Mouse (Mus musculus) midbrain, postnatal 0 days (tissue): Measurements from ENCODE around the gene Gm49336. TPM values are rescaled to one million over a fixed set of nuclear protein-coding genes. Genes with fewer than 3 reads are reported as not detected.
A peak's percentile ranks its signal among the peaks of the same experiment; 100 is the strongest.

Source experiments
- ATAC-seq: fragments of 200-750 bp; cut with Nextera tagmentation; 2 replicates; pipeline ENCODE4 v1.8.0; 2017; ENCODE audit warnings: moderate number of reproducible peaks, mild to moderate bottlenecking, moderate TSS enrichment, moderate library complexity; ENCODE audit not compliant: low FRiP score
- DNase-seq: peaks from one replicate; pipeline ENCODE4 v3.0.0-alpha.2; 2015; ENCODE audit warnings: low spot score
- H3K27ac ChIP-seq: fragments of 300-500 bp; sonication (generic); 2 replicates; pipeline ENCODE4 v1.5.1; 2014; ENCODE audit warnings: low read depth, mild to moderate bottlenecking, low read length, mixed read lengths
- H3K27me3 ChIP-seq: fragments of 300-500 bp; sonication (generic); 2 replicates; pipeline ENCODE4 v1.6.1; 2014; ENCODE audit warnings: low read length, control low read depth, mixed read lengths; ENCODE audit not compliant: insufficient read depth
- H3K36me3 ChIP-seq: fragments of 300-500 bp; sonication (generic); 2 replicates; pipeline ENCODE4 v1.6.1; 2014; ENCODE audit warnings: low read length, control low read depth, mixed read lengths; ENCODE audit not compliant: insufficient read depth
- H3K4me1 ChIP-seq: fragments of 300-500 bp; sonication (generic); 2 replicates; pipeline ENCODE4 v1.6.1; 2014; ENCODE audit warnings: mild to moderate bottlenecking, control low read depth, antibody characterized with exemption, low read length, mixed read lengths; ENCODE audit not compliant: insufficient read depth
- H3K4me2 ChIP-seq: fragments of 300-500 bp; sonication (generic); 2 replicates; pipeline ENCODE4 v1.6.1; 2014; ENCODE audit warnings: low read depth, mild to moderate bottlenecking, low read length, mixed read lengths; ENCODE audit not compliant: poor library complexity, severe bottlenecking
- H3K4me3 ChIP-seq: fragments of 300-500 bp; sonication (generic); 2 replicates; pipeline ENCODE4 v1.5.1; 2014; ENCODE audit warnings: low read depth, mild to moderate bottlenecking, low read length, moderate library complexity
- H3K9ac ChIP-seq: fragments of 300-500 bp; sonication (generic); replicated peaks from 2 replicates; pipeline ENCODE4 v1.6.1; 2014; ENCODE audit warnings: mild to moderate bottlenecking, low read length, moderate library complexity, mixed read lengths; ENCODE audit not compliant: poor library complexity, severe bottlenecking
- H3K9me3 ChIP-seq: fragments of 300-500 bp; sonication (generic); 2 replicates; pipeline ENCODE4 v1.6.1; 2016; ENCODE audit warnings: low read length, control low read depth
- CTCF ChIP-seq: IDR thresholded peaks from 2 replicates; pipeline ENCODE4 v1.5.1; 2016; ENCODE audit warnings: antibody characterized with exemption, mild to moderate bottlenecking
- WGBS: fragments of 180-500 bp; shearing (Covaris S2); extraction: QIAGEN DNeasy Blood & Tissue Kit; methylation state at CpG from one replicate; pipeline ENCODE4 v1.1.7; 2014; 5-methylcytosine and 5-hydroxymethylcytosine counted together
- polyA plus RNA-seq: library from polyadenylated mRNA; unstranded; fragments of >200 nt; fragmentation: Nextera tagmentation; extraction: Ambion mirVana; gene quantifications from 2 replicates; pipeline ENCODE4 v1.2.1, GENCODE M21; 2015
- total RNA-seq: library from RNA; depleted of rRNA; stranded (reverse); fragments of >200 nt; gene quantifications from 2 replicates; pipeline ENCODE4 v1.2.3, GENCODE M21; 2014

The Gm49336 gene
- total and polyA plus RNA-seq, 2 experiments from 2014 or later: 36.9 to 115 TPM

GRCm38 (mm10) chr14:60195999-60196398 lies 55.3 kb downstream of the Gm49336 start:
- Histone ChIP-seq H3K4me3 (no peak overlapping the region), H3K36me3 (no peaks in the 10 kb centered on the region), H3K9ac (no peak overlapping the region), H3K9me3 (no peaks in the 10 kb centered on the region), H3K27ac (no peak overlapping the region), H3K4me2 (no peak overlapping the region), H3K27me3 (no peaks in the 10 kb centered on the region), H3K4me1 (no peaks in the 10 kb centered on the region)
- ATAC-seq: no peak
- TF ChIP-seq CTCF: no peak
- DNase-seq: no peak
- WGBS: 88% methylated on average over 5 of the region's 5 CpGs

GRCm38 (mm10) chr14:60194606-60195005 lies 56.7 kb downstream of the Gm49336 start:
- H3K4me2 ChIP-seq: no peak overlapping the region
- H3K4me3 ChIP-seq: no peak overlapping the region
- no peak for TF ChIP-seq CTCF
- H3K27ac ChIP-seq: no peak overlapping the region
- H3K9me3 ChIP-seq: no peaks in the 10 kb centered on the region
- H3K36me3 ChIP-seq: no peaks in the 10 kb centered on the region
- no peaks in the 10 kb centered on the region for H3K4me1 ChIP-seq
- ATAC-seq: no peak
- H3K9ac ChIP-seq: no peak overlapping the region
- H3K27me3 ChIP-seq: no peaks in the 10 kb centered on the region
- no peak for DNase-seq
- 96% methylated on average over 1 of the region's 1 CpGs for whole genome bisulfite sequencing

GRCm38 (mm10) chr14:60189771-60190170 lies 61.5 kb downstream of the Gm49336 start:
- Histone ChIP-seq H3K4me2 (no peak overlapping the region), H3K4me1 (no peaks in the 10 kb centered on the region), H3K27me3 (no peaks in the 10 kb centered on the region), H3K27ac (no peak overlapping the region), H3K36me3 (no peaks in the 10 kb centered on the region), H3K9me3 (no peaks in the 10 kb centered on the region), H3K9ac (no peak overlapping the region), H3K4me3 (no peak overlapping the region)
- 61% methylated on average over 5 of the region's 5 CpGs for WGBS
- DNase-seq: no peak
- no peak for TF ChIP-seq CTCF
- ATAC-seq: no peak

- ATAC-seq (no peak), DNase-seq (no peak)
- Histone ChIP-seq H3K4me3 (no peak overlapping the region), H3K27me3 (no peaks in the 10 kb centered on the region), H3K4me1 (no peaks in the 10 kb centered on the region), H3K4me2 (no peak overlapping the region), H3K27ac (no peak overlapping the region), H3K9me3 (no peaks in the 10 kb centered on the region), H3K9ac (no peak overlapping the region), H3K36me3 (no peaks in the 10 kb centered on the region)
- no peak for TF ChIP-seq CTCF
- 84% methylated on average over 5 of the region's 5 CpGs for WGBS
Observed at GRCm38 (mm10) chr14:60188201-60188825, 63.0 kb downstream of the Gm49336 start.

- 93% methylated on average over 2 of the region's 2 CpGs for WGBS
- Histone ChIP-seq H3K4me2 (no peak overlapping the region), H3K9ac (no peak overlapping the region), H3K9me3 (no peaks in the 10 kb centered on the region), H3K27me3 (no peaks in the 10 kb centered on the region), H3K4me3 (no peak overlapping the region), H3K27ac (no peak overlapping the region), H3K4me1 (peaks cover 7% of the 10 kb centered on the region), H3K36me3 (no peaks in the 10 kb centered on the region)
- peak; percentile 28; the same call in 1 of the 2 replicates for TF ChIP-seq CTCF
- ATAC-seq (no peak), DNase-seq (no peak)
Observed at GRCm38 (mm10) chr14:60181306-60181705, 70.0 kb downstream of the Gm49336 start.

GRCm38 (mm10) chr14:60178571-60178955 lies 72.7 kb downstream of the Gm49336 start:
- no peak for DNase-seq
- H3K9ac ChIP-seq: no peak overlapping the region
- no peak for TF ChIP-seq CTCF

More at GRCm38 (mm10) chr14:60178571-60178955, 72.7 kb downstream of the Gm49336 start:
- Histone ChIP-seq H3K36me3 (no peaks in the 10 kb centered on the region), H3K27me3 (no peaks in the 10 kb centered on the region), H3K9me3 (no peaks in the 10 kb centered on the region), H3K4me3 (peak overlapping the region; percentile 77), H3K4me1 (peaks cover 7% of the 10 kb centered on the region), H3K4me2 (peak overlapping the region; percentile 86), H3K27ac (no peak overlapping the region)
- 42% methylated on average over 2 of the region's 2 CpGs for WGBS
- ATAC-seq: no peak
